22 mouse cellular contexts compared by ENCODE assay signal in genomic region chrX:159066212-159066611, GRCm38 (mm10).
DNase-seq lines count a peak whose midpoint lies in the region; ATAC-seq and TF ChIP-seq lines count a peak whose summit lies in the region.
"Had no signal": no experiment of that assay in that cellular context is flagged by ENCODE, and none has a peak within 500 bp of the region (broad histone marks: within the 10 kb centered on the region; RNA-seq: fewer than 3 reads in every experiment).

No protein-coding gene starts in this region.

- no peaks in the 10 kb centered on the region for H3K27me3 ChIP-seq in hindbrain, postnatal 0 days (ENCODE audit: insufficient read depth, low read length)
- no peaks in the 10 kb centered on the region; the same call in 1 of the 2 replicates for H3K27me3 ChIP-seq in hindbrain, embryonic 12.5 days
- no peaks in the 10 kb centered on the region for H3K27me3 ChIP-seq in forebrain, embryonic 13.5 days
- no peaks in the 10 kb centered on the region for H3K27me3 ChIP-seq in stomach, postnatal 0 days (ENCODE audit: control insufficient read depth, insufficient read depth, low read length)
- H3K27me3 ChIP-seq: heart, embryonic 15.5 days had no signal

- H3K4me3 ChIP-seq in hindbrain, postnatal 0 days (ENCODE audit: low read length): no peak overlapping the region
- no peak overlapping the region for H3K4me3 ChIP-seq in hindbrain, embryonic 12.5 days
- no peak overlapping the region for H3K4me3 ChIP-seq in forebrain, embryonic 13.5 days
- H3K4me3 ChIP-seq in stomach, postnatal 0 days (ENCODE audit: low read depth, low read length): no peak overlapping the region
- H3K4me3 ChIP-seq: embryonic facial prominence, embryonic 12.5 days; forebrain, embryonic 12.5 days; heart, embryonic 15.5 days; hindbrain, embryonic 10.5 days; hindbrain, embryonic 15.5 days had no signal

- WGBS in hindbrain, postnatal 0 days: 61% methylated on average over 2 of the region's 2 CpGs
- WGBS in hindbrain, embryonic 12.5 days: 71% methylated on average over 2 of the region's 2 CpGs
- 71% methylated on average over 2 of the region's 2 CpGs for WGBS in forebrain, embryonic 13.5 days
- 81% methylated on average over 2 of the region's 2 CpGs for WGBS in stomach, postnatal 0 days

- H3K4me2 ChIP-seq in hindbrain, postnatal 0 days (ENCODE audit: low read depth, low read length): no peak overlapping the region
- no peak overlapping the region for H3K4me2 ChIP-seq in hindbrain, embryonic 12.5 days (replicated peaks)
- no peak overlapping the region for H3K4me2 ChIP-seq in forebrain, embryonic 13.5 days
- H3K4me2 ChIP-seq in stomach, postnatal 0 days (replicated peaks; ENCODE audit: low read depth): no peak overlapping the region
- H3K4me2 ChIP-seq: embryonic facial prominence, embryonic 12.5 days; forebrain, embryonic 12.5 days; heart, embryonic 11.5 days; heart, embryonic 15.5 days; hindbrain, embryonic 15.5 days had no signal

- no peaks in the 10 kb centered on the region for H3K9me3 ChIP-seq in hindbrain, postnatal 0 days (ENCODE audit: low read length)
- no peaks in the 10 kb centered on the region for H3K9me3 ChIP-seq in hindbrain, embryonic 12.5 days (replicated peaks)
- H3K9me3 ChIP-seq in forebrain, embryonic 13.5 days (replicated peaks): no peaks in the 10 kb centered on the region
- no peaks in the 10 kb centered on the region for H3K9me3 ChIP-seq in stomach, postnatal 0 days (ENCODE audit: control insufficient read depth, low read length)
- H3K9me3 ChIP-seq: embryonic facial prominence, embryonic 12.5 days; forebrain, embryonic 12.5 days; G1E; heart, embryonic 15.5 days; hindbrain, embryonic 10.5 days; hindbrain, embryonic 15.5 days had no signal

- H3K27ac ChIP-seq in hindbrain, postnatal 0 days: no peak overlapping the region
- no peak overlapping the region for H3K27ac ChIP-seq in hindbrain, embryonic 12.5 days
- H3K27ac ChIP-seq in forebrain, embryonic 13.5 days: no peak overlapping the region
- H3K27ac ChIP-seq in stomach, postnatal 0 days (replicated peaks): no peak overlapping the region
- H3K27ac ChIP-seq: embryonic facial prominence, embryonic 12.5 days; forebrain, embryonic 12.5 days; heart, embryonic 15.5 days; hindbrain, embryonic 10.5 days; hindbrain, embryonic 15.5 days had no signal

- DNase-seq in hindbrain, postnatal 0 days (ENCODE audit: low spot score): peak; percentile 28
- DNase-seq in cerebellum, adult 8-10 months: peak; percentile 18
- DNase-seq in cerebellum, postnatal 14 days: peak; percentile 33 to 46
- no peak for DNase-seq in stomach, postnatal 0 days (ENCODE audit: low spot score)
- no peak for DNase-seq in adrenal gland, adult 18-20 months (ENCODE audit: low spot score in 2 of 2)
- DNase-seq: adrenal gland, postnatal 14 days; B cell, adult 2 months; heart, adult 18-20 months; kidney, adult 9 months had no signal

- no peak overlapping the region for H3K9ac ChIP-seq in hindbrain, postnatal 0 days (replicated peaks; ENCODE audit: low read length)
- H3K9ac ChIP-seq in hindbrain, embryonic 12.5 days: no peak overlapping the region
- no peak overlapping the region for H3K9ac ChIP-seq in forebrain, embryonic 13.5 days
- H3K9ac ChIP-seq in stomach, postnatal 0 days (ENCODE audit: low read length): no peak overlapping the region
- H3K9ac ChIP-seq: embryonic facial prominence, embryonic 12.5 days; forebrain, embryonic 12.5 days; heart, embryonic 15.5 days; hindbrain, embryonic 15.5 days had no signal

- TF ChIP-seq CTCF in hindbrain, postnatal 0 days (IDR thresholded peaks at IDR 0.05; ENCODE audit: low read depth): no peak
- no peak for TF ChIP-seq CTCF in stomach, postnatal 0 days (IDR thresholded peaks at IDR 0.05; ENCODE audit: low read depth)

- TF ChIP-seq EP300 in stomach, postnatal 0 days (optimal IDR thresholded peaks at IDR 0.05): no peak

- no peaks in the 10 kb centered on the region for H3K4me1 ChIP-seq in hindbrain, postnatal 0 days (ENCODE audit: insufficient read depth, low read length)
- H3K4me1 ChIP-seq in hindbrain, embryonic 12.5 days: no peaks in the 10 kb centered on the region
- H3K4me1 ChIP-seq in forebrain, embryonic 13.5 days: no peaks in the 10 kb centered on the region
- no peaks in the 10 kb centered on the region for H3K4me1 ChIP-seq in stomach, postnatal 0 days (replicated peaks; ENCODE audit: control insufficient read depth, insufficient read depth)
- H3K4me1 ChIP-seq: embryonic facial prominence, embryonic 12.5 days; forebrain, embryonic 12.5 days; heart, embryonic 15.5 days; hindbrain, embryonic 10.5 days; hindbrain, embryonic 15.5 days had no signal

- H3K36me3 ChIP-seq in hindbrain, postnatal 0 days (ENCODE audit: insufficient read depth, low read length): no peaks in the 10 kb centered on the region
- H3K36me3 ChIP-seq in hindbrain, embryonic 12.5 days: no peaks in the 10 kb centered on the region
- H3K36me3 ChIP-seq in forebrain, embryonic 13.5 days (ENCODE audit: poor library complexity, severe bottlenecking): no peaks in the 10 kb centered on the region
- H3K36me3 ChIP-seq in stomach, postnatal 0 days (ENCODE audit: control insufficient read depth, insufficient read depth, low read length): no peaks in the 10 kb centered on the region
- H3K36me3 ChIP-seq: embryonic facial prominence, embryonic 12.5 days; forebrain, embryonic 12.5 days; G1E; heart, embryonic 15.5 days; hindbrain, embryonic 10.5 days; hindbrain, embryonic 15.5 days had no signal

- no peak for ATAC-seq in hindbrain, postnatal 0 days
- no peak for ATAC-seq in hindbrain, embryonic 12.5 days (ENCODE audit: low FRiP score)
- ATAC-seq in cerebellum, adult (ENCODE audit: insufficient number of reproducible peaks, low FRiP score, low TSS enrichment): peak; percentile 75
- ATAC-seq in forebrain, embryonic 13.5 days: no peak
- ATAC-seq in stomach, postnatal 0 days (ENCODE audit: low FRiP score, low TSS enrichment): no peak
- ATAC-seq: CD4-positive, CD25-positive, alpha-beta regulatory T cell, adult 4 months; inflammation-experienced regulatory T-cells, adult 6 months; intestine, postnatal 0 days had no signal

Comparison
In these comparisons a context has a peak if more than half of its experiments do, and no peak if none do; other contexts are left out.
1. DNase-seq: peak in hindbrain, postnatal 0 days (single experiment), cerebellum, adult 8-10 months (single experiment) and cerebellum, postnatal 14 days (2 of 2); none in stomach, postnatal 0 days (single experiment) and adrenal gland, adult 18-20 months (0 of 2).